Mouse (Mus musculus) intestine, postnatal 0 days (tissue): ENCODE results near the gene Gm45521. TPM values are rescaled to one million over a fixed set of nuclear protein-coding genes. Genes with fewer than 3 reads are reported as not detected.

Experiments
- ATAC-seq: fragments of 200-750 bp; cut with Nextera tagmentation; 2 replicates; pipeline ENCODE4 v1.8.0; 2017; ENCODE audit warnings: mild to moderate bottlenecking, moderate TSS enrichment, moderate library complexity
- H3K27ac ChIP-seq: fragments of 300-500 bp; sonication (generic); 2 replicates; pipeline ENCODE4 v1.5.1; 2014; ENCODE audit warnings: mild to moderate bottlenecking, low read depth, low read length, moderate library complexity
- H3K27me3 ChIP-seq: fragments of 300-500 bp; sonication (generic); replicated peaks from 2 replicates; pipeline ENCODE4 v1.6.1; 2014; ENCODE audit warnings: low read length, mixed read lengths; ENCODE audit not compliant: control insufficient read depth, insufficient read depth
- H3K36me3 ChIP-seq: fragments of 300-500 bp; sonication (generic); 2 replicates; pipeline ENCODE4 v1.6.1; 2014; ENCODE audit warnings: mild to moderate bottlenecking, moderate library complexity; ENCODE audit not compliant: control insufficient read depth, insufficient read depth
- H3K4me1 ChIP-seq: fragments of 300-500 bp; sonication (generic); replicated peaks from 2 replicates; pipeline ENCODE4 v1.6.1; 2014; ENCODE audit warnings: antibody characterized with exemption, low read length, mixed read lengths; ENCODE audit not compliant: control insufficient read depth, insufficient read depth
- H3K4me2 ChIP-seq: fragments of 300-500 bp; sonication (generic); replicated peaks from 2 replicates; pipeline ENCODE4 v1.6.1; 2014; ENCODE audit warnings: low read depth, mild to moderate bottlenecking, moderate library complexity
- H3K4me3 ChIP-seq: fragments of 300-500 bp; sonication (generic); 2 replicates; pipeline ENCODE4 v1.5.1; 2014; ENCODE audit warnings: low read depth, low read length
- H3K9ac ChIP-seq: fragments of 300-500 bp; sonication (generic); 2 replicates; pipeline ENCODE4 v1.6.1; 2014; ENCODE audit warnings: mild to moderate bottlenecking, low read depth, low read length
- H3K9me3 ChIP-seq: fragments of 300-500 bp; sonication (generic); 2 replicates; pipeline ENCODE4 v1.6.1; 2016; ENCODE audit warnings: mixed run types; ENCODE audit not compliant: control insufficient read depth
- CTCF ChIP-seq: sonication (generic); IDR thresholded peaks from 2 replicates; pipeline ENCODE4 v1.5.1; 2016; ENCODE audit warnings: low read depth, mild to moderate bottlenecking, control low read depth, antibody characterized with exemption, moderate library complexity
- WGBS: fragments of 180-500 bp; shearing (Covaris S2); extraction: QIAGEN DNeasy Blood & Tissue Kit; methylation state at CpG from one replicate; pipeline ENCODE4 v1.1.7; 2014; 5-methylcytosine and 5-hydroxymethylcytosine counted together
- polyA plus RNA-seq: library from polyadenylated mRNA; unstranded; fragments of >200 nt; fragmentation: Nextera tagmentation; extraction: Ambion mirVana; gene quantifications from 2 replicates; pipeline ENCODE4 v1.2.1, GENCODE M21; 2015

The Gm45521 gene
- polyA plus RNA-seq, 1 experiment from 2014 or later, result not detected

DNA sequence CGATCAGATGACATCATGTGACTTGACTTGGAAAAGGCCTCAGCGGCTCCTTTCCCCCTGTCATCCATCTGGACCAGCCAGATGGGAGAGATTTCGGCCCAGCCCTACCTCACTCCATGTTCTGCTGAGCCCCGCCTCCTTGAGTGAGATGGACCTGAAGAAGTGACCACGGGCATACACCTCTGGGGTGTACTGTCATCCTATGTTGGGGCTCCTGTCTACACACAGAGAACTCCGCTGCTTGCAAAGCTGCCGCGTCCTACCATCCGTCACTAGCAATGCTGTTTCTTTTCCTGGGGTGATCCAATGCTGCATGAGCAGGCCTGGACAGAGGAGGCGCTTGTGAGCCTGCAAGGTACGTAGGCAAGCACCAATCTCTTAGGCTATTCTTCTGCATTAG, 3.5 kb downstream of the Gm45521 start:
- no peak overlapping the region for H3K4me3 ChIP-seq
- no peak overlapping the region for H3K4me2 ChIP-seq
- H3K36me3 ChIP-seq, result no peaks in the 10 kb centered on the region
- H3K27ac ChIP-seq, result no peak overlapping the region
- H3K9me3 ChIP-seq, result no peaks in the 10 kb centered on the region
- 71% methylated on average over 11 of the region's 11 CpGs for WGBS
- no peak overlapping the region for H3K9ac ChIP-seq
- peak; percentile 69 for TF ChIP-seq CTCF
- H3K4me1 ChIP-seq, result no peaks in the 10 kb centered on the region
- no peaks in the 10 kb centered on the region for H3K27me3 ChIP-seq
- 0 out of 2 replicates have a peak, but pooled peaks have one; percentile 14 for ATAC-seq

- ATAC-seq, result no peak
- no peaks in the 10 kb centered on the region for H3K27me3 ChIP-seq
- 53% methylated on average over 5 of the region's 5 CpGs for WGBS
Measured at GRCm38 (mm10) chr14:7961714-7962113, 4.6 kb downstream of the Gm45521 start.

GRCm38 (mm10) chr14:7962626-7963025, 5.5 kb downstream of the Gm45521 start:
- no peaks in the 10 kb centered on the region for H3K4me1 ChIP-seq
- H3K9ac ChIP-seq, result no peak overlapping the region
- no peak overlapping the region for H3K27ac ChIP-seq
- no peak for TF ChIP-seq CTCF
- no peak overlapping the region for H3K4me3 ChIP-seq
- H3K27me3 ChIP-seq, result no peaks in the 10 kb centered on the region
- no peak overlapping the region for H3K4me2 ChIP-seq
- H3K9me3 ChIP-seq, result no peaks in the 10 kb centered on the region
- WGBS, result 89% methylated on average over 2 of the region's 2 CpGs
- no peak for ATAC-seq
- no peaks in the 10 kb centered on the region for H3K36me3 ChIP-seq

More at GRCm38 (mm10) chr14:7961714-7962113, 4.6 kb downstream of the Gm45521 start:
- H3K4me3 ChIP-seq, result no peak overlapping the region
- no peak for TF ChIP-seq CTCF
- no peaks in the 10 kb centered on the region for H3K9me3 ChIP-seq
- no peak overlapping the region for H3K4me2 ChIP-seq
- H3K27ac ChIP-seq, result no peak overlapping the region
- H3K9ac ChIP-seq, result no peak overlapping the region
- no peaks in the 10 kb centered on the region for H3K4me1 ChIP-seq
- H3K36me3 ChIP-seq, result no peaks in the 10 kb centered on the region

GRCm38 (mm10) chr14:7963160-7963559, 6.1 kb downstream of the Gm45521 start:
- no peak overlapping the region for H3K4me2 ChIP-seq
- no peaks in the 10 kb centered on the region for H3K36me3 ChIP-seq
- H3K4me1 ChIP-seq, result no peaks in the 10 kb centered on the region
- no peak overlapping the region for H3K27ac ChIP-seq
- 0 out of 2 replicates have a peak, but pooled peaks have one; percentile 18 for ATAC-seq
- no peak for TF ChIP-seq CTCF
- H3K9ac ChIP-seq, result no peak overlapping the region
- WGBS, result 36% methylated on average over 7 of the region's 7 CpGs
- no peaks in the 10 kb centered on the region for H3K27me3 ChIP-seq
- H3K4me3 ChIP-seq, result no peak overlapping the region
- no peaks in the 10 kb centered on the region for H3K9me3 ChIP-seq

DNA sequence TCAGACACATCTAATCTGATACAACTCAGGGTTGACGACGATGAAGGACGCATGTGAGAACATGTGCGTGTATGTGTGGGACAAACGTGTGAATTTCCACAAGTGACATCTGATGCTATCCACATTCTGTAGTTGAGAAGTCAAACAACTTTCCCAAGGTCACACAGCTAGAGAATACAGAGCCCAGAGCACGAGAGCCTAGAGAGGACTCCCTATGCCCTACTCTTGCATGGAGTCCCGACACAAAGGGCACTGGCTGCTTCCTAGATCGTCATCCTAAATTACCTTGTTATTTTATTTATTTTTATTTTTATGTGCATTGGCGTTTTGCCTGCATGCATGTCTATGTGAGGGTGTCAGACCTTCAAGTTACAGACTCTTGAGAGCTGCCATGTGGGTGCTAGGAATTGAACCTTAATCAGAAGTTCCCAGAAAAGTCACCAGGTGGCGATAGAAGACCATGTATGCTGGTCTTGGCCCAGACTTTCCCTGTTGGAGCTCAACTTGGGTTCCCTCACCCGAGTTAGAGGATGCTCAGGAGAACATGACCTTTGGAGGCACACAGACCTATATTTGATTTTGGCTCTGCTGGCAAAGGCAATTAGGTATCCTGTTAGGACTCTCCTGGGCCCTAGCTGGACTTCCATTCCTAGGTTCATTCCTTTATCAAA, 7.3 kb downstream of the Gm45521 start:
- H3K9ac ChIP-seq, result no peak overlapping the region
- peak; percentile 55 for ATAC-seq
- WGBS, result 50% methylated on average over 11 of the region's 11 CpGs
- no peaks in the 10 kb centered on the region for H3K27me3 ChIP-seq
- H3K27ac ChIP-seq, result no peak overlapping the region
- peak; percentile 94 for TF ChIP-seq CTCF
- no peaks in the 10 kb centered on the region for H3K4me1 ChIP-seq
- no peak overlapping the region for H3K4me2 ChIP-seq
- no peaks in the 10 kb centered on the region for H3K36me3 ChIP-seq
- H3K9me3 ChIP-seq, result no peaks in the 10 kb centered on the region
- no peak overlapping the region for H3K4me3 ChIP-seq

DNA sequence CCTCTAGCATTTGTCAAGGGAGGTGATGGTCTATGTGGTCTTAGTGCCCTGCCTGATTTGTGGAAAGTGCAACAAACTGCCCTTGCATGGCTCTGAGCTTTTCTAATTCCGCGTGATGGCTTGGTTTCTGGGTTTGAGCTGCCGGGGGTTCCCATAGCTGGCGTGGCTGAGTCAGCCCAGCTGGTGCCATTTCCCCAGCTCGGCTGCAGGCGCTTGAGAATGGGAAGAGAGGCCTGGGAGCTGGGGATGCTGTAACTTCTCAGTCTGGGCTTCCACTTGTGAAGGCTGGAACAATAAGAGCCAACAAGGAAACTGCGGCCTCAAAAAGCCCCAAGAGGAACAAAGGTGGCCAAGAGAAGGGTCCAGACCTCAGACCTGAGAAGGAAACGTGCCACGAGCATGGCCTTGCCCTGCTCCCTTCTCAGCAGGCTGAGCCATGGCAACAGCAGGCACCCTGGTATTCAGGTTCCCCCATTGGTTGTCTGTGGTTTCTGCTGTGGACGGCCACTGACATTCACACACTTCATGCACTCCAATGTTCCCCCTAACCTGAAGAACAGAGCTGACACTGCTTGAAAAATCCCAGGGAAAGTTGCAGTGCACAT, 14.9 kb downstream of the Gm45521 start:
- 57% methylated on average over 10 of the region's 10 CpGs for WGBS
- no peak for ATAC-seq
- no peak overlapping the region for H3K4me3 ChIP-seq
- no peak for TF ChIP-seq CTCF
- no peaks in the 10 kb centered on the region for H3K4me1 ChIP-seq
- no peak overlapping the region for H3K4me2 ChIP-seq
- no peaks in the 10 kb centered on the region for H3K9me3 ChIP-seq
- H3K27me3 ChIP-seq, result no peaks in the 10 kb centered on the region
- H3K36me3 ChIP-seq, result no peaks in the 10 kb centered on the region
- H3K9ac ChIP-seq, result no peak overlapping the region
- no peak overlapping the region for H3K27ac ChIP-seq
